Mouse (Mus musculus) lung, adult 18-20 months (tissue): Measurements from ENCODE around the gene Bsnd.
A peak's percentile ranks its signal among the peaks of the same experiment; 100 is the strongest.

Experiments
- DNase-seq, 2 experiments: peaks; one replicate each; pipeline ENCODE4 v3.0.0; 2022; ENCODE audit warnings: mixed read lengths in 2 of 2

Gene Bsnd

GRCm38 (mm10) chr4:106480545-106480944 is 11.5 kb downstream of the Bsnd start:
- DNase-seq, result no peak

- DNase-seq, result peak in 1 of 2 experiments; percentile 27
These were observed 17.8 kb downstream of the Bsnd start for GRCm38 (mm10) chr4:106474241-106474640.

DNA sequence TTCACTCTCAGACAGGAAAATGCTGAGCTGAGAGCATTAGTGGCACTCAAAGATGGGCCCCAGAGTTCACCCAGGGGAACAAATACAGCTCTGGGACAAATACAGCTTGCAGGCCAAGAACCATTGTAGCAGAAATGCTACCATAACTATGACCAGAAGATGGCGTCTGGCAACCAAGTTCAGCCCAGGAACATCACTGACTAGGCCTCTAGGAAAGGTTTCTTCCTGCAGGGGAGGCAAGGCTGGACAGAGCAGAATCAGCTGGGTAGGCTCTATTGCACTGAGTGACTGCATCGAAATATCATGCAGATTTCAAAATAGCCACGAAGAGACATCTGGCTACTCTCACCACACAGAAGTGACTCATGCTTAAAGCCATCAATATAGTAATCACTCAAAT is 19.7 kb downstream of the Bsnd start:
- DNase-seq, result peak; percentile 24 to 56

GRCm38 (mm10) chr4:106470921-106471320 is 21.2 kb downstream of the Bsnd start:
- DNase-seq, result peak in 1 of 2 experiments; percentile 8

DNA sequence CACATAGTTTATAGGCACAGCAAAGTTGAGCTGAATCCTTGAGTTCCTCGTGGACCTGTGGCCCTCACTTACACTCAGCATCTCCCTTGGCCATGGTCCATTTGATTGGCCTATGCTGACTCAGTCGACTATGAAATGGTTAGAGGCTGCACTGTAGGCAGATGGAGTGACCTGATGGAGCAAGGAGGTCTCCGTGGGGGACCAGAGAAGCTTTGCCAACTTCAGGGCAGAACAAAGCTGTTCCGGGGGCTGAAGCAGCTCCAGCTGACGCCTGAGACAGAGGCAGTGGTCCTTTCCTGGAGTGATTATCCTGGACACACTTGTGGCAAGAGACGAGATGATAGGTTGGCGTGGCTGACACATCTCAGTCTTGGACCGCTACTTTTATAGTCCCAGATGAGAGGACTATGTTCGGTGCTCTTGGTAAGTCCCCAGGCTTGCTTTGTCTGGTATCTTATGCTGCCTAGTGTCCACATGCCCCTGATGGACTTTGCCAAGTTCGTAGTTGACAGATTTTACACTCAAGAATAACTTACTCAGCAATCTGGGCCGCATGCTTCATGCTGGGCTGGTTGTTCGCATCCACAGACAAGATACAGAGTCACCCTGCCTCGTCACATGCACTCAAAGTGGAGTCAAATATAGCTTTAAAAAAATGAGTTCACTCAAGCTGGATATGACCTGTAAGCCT is 24.5 kb downstream of the Bsnd start:
- DNase-seq, result no peak

DNA sequence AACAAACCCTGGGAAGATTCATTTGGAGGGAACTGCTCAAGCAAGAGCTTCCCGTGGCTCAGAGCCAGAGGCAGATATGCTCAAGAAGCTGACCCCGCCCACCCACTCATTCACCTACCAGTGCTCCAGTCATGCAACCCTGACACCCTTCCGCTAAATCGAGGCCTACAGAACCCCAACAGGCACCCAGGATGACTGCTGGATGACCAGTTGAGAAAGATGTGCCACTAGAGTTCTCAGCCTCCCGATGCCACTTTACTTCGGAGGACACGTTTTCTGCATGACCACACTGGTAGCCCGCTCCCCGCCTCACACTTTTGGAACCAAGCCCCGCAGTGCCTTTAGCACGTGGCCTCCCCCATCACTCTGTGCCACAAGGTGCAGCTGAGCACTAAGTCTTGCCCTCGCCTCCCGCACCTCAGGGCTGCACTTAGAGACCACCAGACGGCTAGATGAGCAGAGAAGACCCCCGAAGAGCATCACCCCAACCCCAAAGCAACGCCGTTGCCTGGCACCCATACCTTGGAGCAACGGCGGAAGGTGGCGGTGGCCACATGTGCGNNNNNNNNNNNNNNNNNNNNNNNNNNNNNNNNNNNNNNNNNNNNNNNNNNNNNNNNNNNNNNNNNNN is 28.8 kb downstream of the Bsnd start:
- no peak for DNase-seq

DNA sequence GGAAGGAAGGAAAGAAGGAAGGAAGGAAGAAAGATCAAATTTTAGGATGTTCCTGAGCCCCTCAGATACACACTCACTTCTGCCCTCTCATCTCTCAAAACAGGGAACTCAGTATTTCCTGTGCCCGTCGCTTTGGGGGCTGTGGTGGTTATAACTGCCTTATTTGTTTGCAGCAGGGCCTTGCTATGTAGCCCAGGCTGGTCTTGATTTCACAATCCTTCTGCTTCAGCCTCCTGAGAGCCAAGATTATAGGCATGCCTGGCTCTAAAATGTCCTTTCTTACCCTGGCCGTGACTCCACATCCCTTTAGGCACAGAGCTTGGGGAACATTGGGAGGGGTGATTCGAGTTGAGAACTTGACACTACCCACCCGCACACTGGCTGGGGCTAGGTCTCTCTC is 29.6 kb downstream of the Bsnd start:
- DNase-seq, result no peak

DNA sequence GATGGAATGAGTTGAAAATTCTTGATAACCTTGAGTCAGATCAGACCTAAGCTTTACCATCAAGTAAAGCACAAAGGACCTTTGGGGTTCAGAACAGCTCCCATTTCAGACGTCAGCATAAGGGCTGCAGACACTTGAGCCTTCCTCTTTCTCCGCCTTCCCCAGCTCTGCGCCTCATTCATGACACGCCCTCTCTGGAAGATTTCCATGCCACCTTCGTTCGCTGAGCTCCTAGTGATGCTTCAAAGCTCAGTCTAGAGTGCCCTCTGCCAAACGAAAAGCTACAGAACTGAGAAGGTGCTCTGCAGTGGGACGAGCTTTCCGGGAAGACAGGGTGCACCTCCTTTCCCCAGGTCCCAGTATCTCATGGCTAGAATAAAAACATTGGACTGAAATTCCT is 30.1 kb downstream of the Bsnd start:
- DNase-seq, result no peak

- DNase-seq, result no peak
These were observed 37.5 kb downstream of the Bsnd start for GRCm38 (mm10) chr4:106454541-106454940.

DNA sequence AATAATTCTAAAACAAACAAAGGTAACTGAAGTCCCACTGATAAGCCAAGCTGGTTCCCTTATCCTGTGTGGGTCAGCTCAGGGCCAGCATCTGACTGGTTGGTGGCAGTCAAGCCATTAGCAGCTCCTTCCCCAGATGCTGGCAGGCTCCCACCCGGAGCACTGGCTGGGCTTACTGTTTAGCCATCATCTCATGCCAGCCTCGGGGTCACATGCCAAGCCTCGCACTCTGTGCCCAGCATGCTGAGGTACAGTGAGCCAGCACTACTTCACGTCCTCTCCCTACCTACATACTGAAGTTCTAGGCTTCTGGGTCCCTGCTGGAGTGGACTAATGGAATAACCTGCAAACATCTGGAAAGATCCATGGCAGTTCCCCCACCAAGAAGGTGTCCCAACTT is 38.6 kb downstream of the Bsnd start:
- no peak for DNase-seq

DNA sequence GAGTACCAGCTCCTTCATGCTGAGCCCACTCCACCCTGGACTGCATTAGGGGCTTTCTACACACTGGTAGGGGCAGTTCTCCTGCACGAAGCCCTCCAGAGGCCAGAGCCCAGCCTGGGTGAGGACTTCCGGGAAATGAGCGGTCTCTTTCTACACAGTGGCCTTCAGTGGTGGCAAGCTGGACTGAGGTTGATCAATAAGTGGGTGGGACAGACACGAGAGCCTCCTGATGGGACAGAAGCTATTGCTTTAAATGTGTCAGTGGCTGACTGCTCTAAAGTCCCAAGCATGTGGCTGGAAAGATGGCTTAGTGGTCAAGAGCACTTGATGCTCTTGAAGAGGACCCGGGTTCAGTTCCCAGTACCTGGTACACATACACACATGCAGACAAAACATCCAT is 39.0 kb downstream of the Bsnd start:
- no peak for DNase-seq

DNA sequence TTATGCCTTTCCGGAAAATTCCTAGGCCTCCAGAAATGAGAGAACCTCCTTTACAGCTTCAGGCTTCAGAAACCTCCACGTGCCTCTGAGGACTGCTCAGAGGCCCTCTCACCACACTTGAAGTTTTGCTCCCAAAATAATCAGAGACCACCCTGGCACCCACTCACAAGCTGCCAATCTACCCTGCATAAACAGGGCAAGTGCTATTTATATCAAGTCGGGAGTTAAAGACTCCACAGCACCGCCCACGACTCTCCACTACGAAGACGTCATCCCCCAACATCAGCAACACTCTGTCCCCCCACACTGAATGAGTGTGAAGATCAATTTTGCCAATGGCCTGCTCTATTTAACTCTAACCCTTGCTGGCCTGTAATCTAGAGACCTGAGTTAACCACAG is 39.7 kb downstream of the Bsnd start:
- no peak for DNase-seq

DNA sequence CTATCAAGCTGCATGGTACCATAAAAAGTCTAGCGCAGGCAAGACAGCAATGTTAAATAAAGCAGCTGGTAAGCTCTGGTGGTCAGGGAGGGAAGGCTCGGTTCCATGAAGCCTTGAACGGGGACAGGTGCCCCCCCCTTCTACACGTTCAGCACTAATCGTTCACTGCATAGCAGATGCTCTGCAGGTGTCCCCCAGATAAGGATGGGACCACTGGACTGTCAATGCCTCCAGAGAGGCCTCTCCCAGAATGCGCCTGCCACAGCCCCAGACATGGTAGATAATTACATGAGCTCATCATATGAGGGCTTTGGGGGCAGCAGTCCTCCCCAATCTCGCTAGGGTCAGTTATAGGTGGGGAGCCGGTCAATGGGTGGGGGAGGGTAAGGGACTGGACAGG is 42.8 kb downstream of the Bsnd start:
- DNase-seq, result no peak

DNA sequence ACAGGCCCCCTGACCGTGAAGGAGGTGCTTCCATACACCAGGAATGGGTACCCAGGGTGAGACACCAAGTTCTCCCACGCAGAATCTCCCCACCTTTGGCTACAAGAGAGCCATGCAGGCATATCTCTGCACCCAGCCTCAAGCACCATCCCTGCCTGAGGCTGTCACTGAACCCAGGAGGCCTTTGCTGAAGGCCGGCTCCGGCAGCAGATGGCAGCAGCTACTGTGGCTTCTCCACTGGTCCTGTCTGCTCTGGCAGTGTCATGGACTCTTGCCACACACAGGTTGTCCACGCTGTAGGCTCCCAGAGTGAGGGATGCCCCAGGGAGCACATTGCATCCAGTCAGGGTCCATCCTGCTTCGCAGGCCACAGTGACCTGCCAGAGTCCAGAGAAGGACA is 48.9 kb downstream of the Bsnd start:
- no peak for DNase-seq

DNA sequence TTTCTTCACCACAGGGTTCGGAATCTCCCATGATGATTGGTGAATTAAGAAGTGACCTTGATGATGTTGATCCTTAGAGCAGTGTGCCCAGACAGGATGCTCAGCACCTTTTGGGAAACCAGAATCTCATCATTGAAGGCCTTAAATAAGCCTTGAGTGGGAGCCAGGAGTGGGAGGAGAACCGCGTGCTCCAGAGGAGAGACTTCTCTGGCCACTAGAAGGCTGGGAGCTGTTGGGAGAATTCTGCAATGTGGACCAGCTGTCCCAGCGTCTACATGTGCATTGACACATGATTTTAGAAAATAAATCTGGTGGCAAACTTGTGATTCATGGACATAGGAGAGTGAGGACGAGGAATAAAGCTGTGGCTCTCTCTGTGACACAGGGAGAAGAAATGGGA is 53.3 kb downstream of the Bsnd start:
- DNase-seq, result no peak

DNA sequence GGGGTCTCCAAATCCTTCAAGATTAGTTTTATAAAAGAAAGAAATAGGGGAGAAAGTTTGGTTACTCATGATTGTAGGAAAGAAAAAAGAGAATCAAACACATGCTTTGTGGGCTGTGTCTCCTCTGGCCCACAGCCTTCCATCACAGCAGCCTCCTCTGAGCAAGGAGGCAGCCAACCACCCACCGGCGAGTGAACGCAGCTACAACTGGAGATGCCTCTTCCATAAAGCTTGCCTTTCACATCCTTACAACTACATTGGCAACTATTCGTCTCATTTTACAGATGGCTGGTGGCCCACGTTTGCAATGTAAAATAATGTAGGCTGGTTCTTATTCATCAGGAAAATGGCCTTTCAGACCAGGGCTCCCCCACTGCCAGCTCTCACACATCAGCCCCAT is 54.9 kb downstream of the Bsnd start:
- no peak for DNase-seq

DNA sequence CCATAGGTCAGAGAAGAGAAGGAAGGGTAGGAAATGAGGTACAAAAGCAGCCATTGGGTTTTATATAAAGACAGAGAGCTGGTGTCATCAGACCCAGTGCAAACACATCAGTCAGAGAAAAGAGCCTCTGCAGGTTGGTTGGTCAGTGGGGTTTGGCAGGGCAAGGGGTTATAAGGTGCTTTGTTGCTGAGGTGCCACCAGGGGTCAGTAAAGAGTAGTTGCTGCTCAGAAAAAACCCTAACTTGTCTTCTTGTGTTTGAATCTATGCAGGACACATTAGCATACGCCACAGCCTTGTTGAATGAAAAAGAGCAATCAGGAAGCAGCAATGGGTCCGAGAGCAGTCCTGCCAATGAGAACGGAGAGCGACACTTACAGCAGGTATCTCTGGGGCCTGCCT is 55.6 kb downstream of the Bsnd start:
- DNase-seq, result no peak

DNA sequence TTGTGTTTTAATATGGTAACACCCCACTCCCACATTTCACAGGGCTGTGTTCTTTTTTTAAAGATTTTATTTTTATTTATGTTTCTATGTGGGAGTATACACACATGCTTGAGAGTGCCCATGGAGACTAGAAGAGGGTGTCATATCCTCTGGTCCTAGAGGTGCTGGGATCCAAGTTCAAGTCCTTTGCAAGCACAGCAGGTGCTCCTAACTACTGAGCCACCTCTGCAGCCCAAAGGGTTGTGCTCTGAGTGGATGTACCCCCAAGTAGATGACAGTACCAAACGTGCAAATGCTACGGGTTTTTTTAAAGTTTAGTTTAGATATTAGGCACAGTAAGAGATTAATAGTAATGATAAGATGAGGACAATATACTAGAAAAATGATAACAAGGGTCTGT is 56.7 kb downstream of the Bsnd start:
- no peak for DNase-seq
